Mouse (Mus musculus) embryonic facial prominence, embryonic 10.5 days (tissue): ENCODE measurements around the gene Tssc4. TPM values are rescaled to one million over a fixed set of nuclear protein-coding genes. Genes with fewer than 3 reads are reported as not detected.
A peak's percentile ranks its signal among the peaks of the same experiment; 100 is the strongest.

Experiments
- DNase-seq: peaks from one replicate; pipeline ENCODE4 v3.0.0-alpha.2; 2017; ENCODE audit warnings: low spot score
- H3K27ac ChIP-seq: fragments of 300-500 bp; sonication (generic); replicated peaks from 2 replicates; pipeline ENCODE4 v1.5.1; 2016; ENCODE audit warnings: mild to moderate bottlenecking
- H3K27me3 ChIP-seq: fragments of 300-500 bp; sonication (generic); replicated peaks from 2 replicates; pipeline ENCODE4 v1.6.1; 2016; ENCODE audit warnings: low read depth, mild to moderate bottlenecking; ENCODE audit not compliant: poor library complexity, severe bottlenecking
- H3K36me3 ChIP-seq: fragments of 300-500 bp; sonication (generic); replicated peaks from 2 replicates; pipeline ENCODE4 v1.6.1; 2016; ENCODE audit warnings: mild to moderate bottlenecking, moderate library complexity
- H3K4me1 ChIP-seq: fragments of 300-500 bp; sonication (generic); 2 replicates; pipeline ENCODE4 v1.6.1; 2016
- H3K4me3 ChIP-seq: fragments of 300-500 bp; sonication (generic); 2 replicates; pipeline ENCODE4 v1.5.1; 2016; ENCODE audit warnings: mild to moderate bottlenecking, moderate library complexity
- H3K9me3 ChIP-seq: fragments of 300-500 bp; sonication (generic); 2 replicates; pipeline ENCODE4 v1.6.1; 2016; ENCODE audit warnings: mild to moderate bottlenecking
- WGBS: fragments of 180-500 bp; shearing (Covaris S2); methylation state at CpG from one replicate; pipeline ENCODE4 v1.1.7; 2016; 5-methylcytosine and 5-hydroxymethylcytosine counted together
- polyA plus RNA-seq: library from polyadenylated mRNA; unstranded; fragments of >200 nt; fragmentation: Nextera tagmentation; extraction: Ambion mirVana; gene quantifications from 2 replicates; pipeline ENCODE4 v1.2.1, GENCODE M21; 2016

Gene Tssc4
- polyA plus RNA-seq, 1 experiment from 2014 or later = 130 TPM

DNA sequence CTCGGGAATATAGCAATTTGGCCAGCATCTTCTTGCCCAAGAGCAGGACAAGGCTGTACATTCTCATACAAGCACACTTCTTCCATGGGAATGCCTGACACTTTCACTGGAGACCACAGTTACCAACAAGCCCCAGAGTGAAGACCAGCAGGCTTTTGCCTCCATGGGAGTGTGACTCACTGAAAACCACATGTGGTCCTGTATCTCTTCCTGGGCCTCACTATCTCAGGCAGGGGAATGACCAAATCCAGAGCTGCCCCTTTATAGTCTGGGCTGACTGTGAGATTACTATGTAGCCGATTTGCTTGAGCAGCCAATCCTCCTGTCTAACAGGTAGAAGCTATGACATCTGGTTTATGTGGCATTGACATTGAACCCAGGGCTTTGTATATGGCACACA, 14.7 kb downstream of the Tssc4 start:
- 78% methylated on average over 2 of the region's 2 CpGs for WGBS
- Histone ChIP-seq H3K9me3 (no peaks in the 10 kb centered on the region), H3K4me1 (peaks cover 14% of the 10 kb centered on the region), H3K27me3 (0 out of 2 replicates have a peak, but pooled peaks cover 11% of the 10 kb centered on the region), H3K27ac (no peak overlapping the region), H3K4me3 (no peak overlapping the region), H3K36me3 (no peaks in the 10 kb centered on the region)
- no peak for DNase-seq

DNA sequence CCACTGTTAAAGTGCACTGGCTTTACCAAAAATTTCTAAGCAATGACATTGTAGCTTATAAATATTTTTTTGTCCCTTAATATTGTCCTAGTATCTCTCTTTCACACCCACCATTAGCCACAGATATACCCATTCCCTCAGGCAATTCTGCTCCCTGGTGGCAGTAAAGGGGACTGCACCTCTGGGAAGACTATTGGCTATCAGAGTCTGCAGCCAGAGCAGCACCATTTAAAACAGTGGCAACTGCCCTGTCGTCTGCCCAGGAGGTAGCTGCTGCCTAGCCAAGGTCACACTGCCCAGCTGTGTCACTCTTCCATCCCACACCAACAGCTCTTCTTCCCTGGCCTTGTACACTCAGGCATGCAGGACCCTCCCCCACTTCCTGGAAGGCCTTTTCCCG, 17.3 kb downstream of the Tssc4 start:
- peaks cover 14% of the 10 kb centered on the region for H3K4me1 ChIP-seq
- H3K36me3 ChIP-seq = no peaks in the 10 kb centered on the region
- peak; percentile 53 for DNase-seq
- H3K4me3 ChIP-seq = no peak overlapping the region
- peak overlapping the region; percentile 0; the same call in 1 of the 2 replicates for H3K27ac ChIP-seq
- H3K9me3 ChIP-seq = no peaks in the 10 kb centered on the region
- peaks cover 29% of the 10 kb centered on the region for H3K27me3 ChIP-seq
- WGBS = 50% methylated on average over 2 of the region's 2 CpGs

DNA sequence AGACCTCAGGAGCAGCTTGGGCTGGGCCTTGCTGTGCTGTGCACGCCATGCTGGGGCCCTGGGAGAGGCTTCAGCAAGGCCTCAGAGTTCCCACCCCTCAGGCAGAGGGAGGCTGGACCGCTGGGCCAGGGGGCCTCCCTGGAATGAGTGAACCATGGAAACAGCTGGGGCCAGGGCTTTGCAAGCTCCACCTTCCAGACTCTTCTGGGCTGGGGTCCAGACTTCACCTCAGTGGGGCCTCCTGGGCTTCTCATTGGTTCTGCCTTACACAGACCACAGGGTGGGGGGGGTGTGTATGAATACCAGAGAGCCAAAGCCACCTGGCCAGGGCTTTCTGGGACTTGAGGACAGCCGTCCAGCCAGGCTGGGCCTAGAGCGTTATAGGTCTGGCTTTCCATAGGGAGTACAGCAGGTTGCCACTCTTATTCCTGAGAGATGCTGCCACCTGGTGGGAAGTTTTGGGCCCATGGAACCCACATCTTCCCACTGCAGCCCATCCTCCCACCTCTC, 18.1 kb downstream of the Tssc4 start:
- H3K27ac ChIP-seq = 0 out of 2 replicates have a peak overlapping the region, but pooled peaks have one; percentile 0
- peaks cover 10% of the 10 kb centered on the region for H3K4me1 ChIP-seq
- no peaks in the 10 kb centered on the region for H3K36me3 ChIP-seq
- H3K27me3 ChIP-seq = peaks cover 25% of the 10 kb centered on the region
- H3K9me3 ChIP-seq = no peaks in the 10 kb centered on the region
- DNase-seq = peak; percentile 61
- 43% methylated on average over 4 of the region's 4 CpGs for WGBS
- H3K4me3 ChIP-seq = no peak overlapping the region

DNA sequence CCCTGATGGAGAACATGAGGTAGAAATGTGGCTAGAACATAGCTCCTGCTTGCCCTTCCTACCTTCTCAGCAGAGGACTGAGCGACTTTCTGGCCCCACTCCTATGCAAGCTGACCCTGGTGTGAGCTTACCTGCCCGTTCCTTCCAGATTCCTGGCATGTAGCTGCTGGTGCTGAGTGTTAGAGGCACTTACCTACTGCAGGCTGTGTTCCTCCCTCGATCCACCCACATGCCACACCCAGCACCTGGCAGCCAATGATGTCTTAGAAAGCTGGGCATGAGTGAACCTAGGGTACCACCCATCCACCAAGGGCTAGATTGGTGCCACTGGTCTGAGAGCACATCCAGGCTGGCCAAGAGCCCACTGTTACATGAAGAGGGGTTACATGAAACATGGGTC, 24.8 kb downstream of the Tssc4 start:
- peaks cover 37% of the 10 kb centered on the region for H3K27me3 ChIP-seq
- 82% methylated on average over 3 of the region's 3 CpGs for WGBS

DNA sequence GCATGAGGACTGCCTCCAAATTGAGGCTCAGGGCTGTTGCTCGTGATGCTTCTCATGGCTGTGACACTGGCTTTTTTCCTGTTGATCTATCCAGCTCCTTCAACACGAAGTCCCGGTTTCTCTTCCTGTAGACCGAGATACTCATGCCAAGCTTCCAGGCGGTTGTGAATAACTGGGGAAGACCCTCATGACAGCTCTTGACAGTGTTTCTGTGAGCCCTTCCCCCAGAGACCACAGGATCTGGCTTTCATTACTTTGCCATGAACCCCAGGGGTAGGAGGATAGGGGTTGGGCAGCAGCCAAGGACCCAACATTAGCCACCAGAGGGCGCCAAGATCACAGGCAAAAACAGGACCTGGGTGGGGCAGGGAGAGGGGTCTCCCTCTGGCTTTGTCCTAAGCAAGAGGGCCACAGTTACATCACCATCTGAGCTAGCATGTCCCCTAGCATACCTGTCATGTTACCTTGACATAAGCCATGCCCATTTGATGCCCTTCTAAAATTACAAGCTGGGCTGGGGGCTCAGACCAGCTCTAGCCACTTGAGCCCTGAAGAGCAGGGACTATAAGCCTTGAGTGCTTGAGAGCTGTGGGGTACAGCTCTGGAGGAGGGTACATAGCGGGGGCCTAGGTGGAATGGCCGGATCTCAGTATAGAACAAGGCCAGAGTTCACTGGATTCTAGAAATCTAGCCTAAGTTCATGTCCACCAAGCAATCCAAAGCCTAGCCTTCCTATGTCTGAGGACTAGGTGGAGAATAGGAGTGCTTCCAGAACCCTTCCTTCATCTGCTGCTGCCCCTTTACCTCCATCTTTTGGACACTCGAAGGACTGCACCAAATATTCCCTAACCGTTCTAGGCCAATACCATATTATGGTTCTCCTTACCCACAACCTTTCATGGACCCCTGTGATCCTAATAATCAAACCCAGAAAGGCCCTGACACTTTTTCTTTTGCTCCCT, 25.8 kb downstream of the Tssc4 start, which contains the start of gene Trpm5:
Gene Trpm5 (minus strand): TSS at position 51 of the 962 bp plus-strand sequence.
- Histone ChIP-seq H3K9me3 (no peaks in the 10 kb centered on the region), H3K36me3 (no peaks in the 10 kb centered on the region), H3K27ac (no peak within 1 kb of the TSS), H3K4me3 (no peak within 1 kb of the TSS), H3K4me1 (0 out of 2 replicates have a peak, but pooled peaks cover 5% of the 10 kb centered on the region), H3K27me3 (peaks cover 37% of the 10 kb centered on the region)
- peak; percentile 80 for DNase-seq
- 42% methylated on average over 10 of the region's 10 CpGs for WGBS

More for the DNA sequence above, 24.8 kb downstream of the Tssc4 start:
- H3K4me3 ChIP-seq = no peak overlapping the region
- no peaks in the 10 kb centered on the region for H3K9me3 ChIP-seq
- no peaks in the 10 kb centered on the region for H3K36me3 ChIP-seq
- no peak for DNase-seq
- H3K4me1 ChIP-seq = 0 out of 2 replicates have a peak, but pooled peaks cover 5% of the 10 kb centered on the region
- H3K27ac ChIP-seq = no peak overlapping the region

DNA sequence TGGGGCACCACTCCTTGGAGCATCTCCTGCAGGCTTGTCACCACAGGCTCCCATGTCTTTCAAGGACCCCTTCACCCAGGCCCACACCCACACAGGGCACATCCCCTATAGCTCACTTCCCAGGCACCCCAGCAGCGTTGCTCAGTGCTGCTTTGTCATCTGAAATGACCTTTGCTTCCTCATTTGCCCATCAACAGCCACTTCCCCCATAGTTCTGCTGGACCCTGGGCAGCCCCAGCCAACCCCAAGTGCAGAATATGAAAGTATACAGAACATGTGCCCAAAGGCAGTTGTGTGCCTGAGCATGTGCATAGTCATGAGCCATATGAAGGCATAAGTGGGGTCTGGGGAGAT, 26.5 kb downstream of the Tssc4 start:
- no peak overlapping the region for H3K27ac ChIP-seq
- 71% methylated on average over 1 of the region's 1 CpGs for WGBS
- H3K4me1 ChIP-seq = 0 out of 2 replicates have a peak, but pooled peaks cover 5% of the 10 kb centered on the region
- H3K36me3 ChIP-seq = no peaks in the 10 kb centered on the region
- H3K4me3 ChIP-seq = no peak overlapping the region
- peaks cover 38% of the 10 kb centered on the region for H3K27me3 ChIP-seq
- H3K9me3 ChIP-seq = no peaks in the 10 kb centered on the region
- no peak for DNase-seq

DNA sequence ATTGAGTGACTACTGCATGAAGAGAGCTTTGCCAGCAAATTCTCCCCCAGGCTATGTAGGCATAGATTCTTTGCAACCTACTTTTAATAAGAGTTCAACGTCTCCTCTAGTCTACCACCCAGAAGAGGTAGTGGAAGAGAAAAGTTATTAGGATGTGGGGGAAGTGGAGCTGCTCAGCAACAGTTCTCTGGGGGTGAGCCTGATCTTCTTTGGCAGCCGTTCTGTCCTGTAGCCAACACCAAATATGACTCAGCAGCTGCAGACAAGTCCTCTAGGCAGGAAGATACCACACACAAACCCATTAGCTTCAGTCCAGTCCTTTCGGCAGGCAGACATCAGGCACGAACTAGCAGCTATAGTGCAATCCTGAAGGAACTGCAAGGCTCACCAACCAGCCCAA, 31.7 kb downstream of the Tssc4 start:
- no peak overlapping the region for H3K27ac ChIP-seq
- H3K4me3 ChIP-seq = no peak overlapping the region
- H3K4me1 ChIP-seq = no peaks in the 10 kb centered on the region
- no peaks in the 10 kb centered on the region for H3K9me3 ChIP-seq
- DNase-seq = no peak
- no peaks in the 10 kb centered on the region for H3K36me3 ChIP-seq
- 77% methylated on average over 4 of the region's 4 CpGs for WGBS
- peaks cover 43% of the 10 kb centered on the region for H3K27me3 ChIP-seq

DNA sequence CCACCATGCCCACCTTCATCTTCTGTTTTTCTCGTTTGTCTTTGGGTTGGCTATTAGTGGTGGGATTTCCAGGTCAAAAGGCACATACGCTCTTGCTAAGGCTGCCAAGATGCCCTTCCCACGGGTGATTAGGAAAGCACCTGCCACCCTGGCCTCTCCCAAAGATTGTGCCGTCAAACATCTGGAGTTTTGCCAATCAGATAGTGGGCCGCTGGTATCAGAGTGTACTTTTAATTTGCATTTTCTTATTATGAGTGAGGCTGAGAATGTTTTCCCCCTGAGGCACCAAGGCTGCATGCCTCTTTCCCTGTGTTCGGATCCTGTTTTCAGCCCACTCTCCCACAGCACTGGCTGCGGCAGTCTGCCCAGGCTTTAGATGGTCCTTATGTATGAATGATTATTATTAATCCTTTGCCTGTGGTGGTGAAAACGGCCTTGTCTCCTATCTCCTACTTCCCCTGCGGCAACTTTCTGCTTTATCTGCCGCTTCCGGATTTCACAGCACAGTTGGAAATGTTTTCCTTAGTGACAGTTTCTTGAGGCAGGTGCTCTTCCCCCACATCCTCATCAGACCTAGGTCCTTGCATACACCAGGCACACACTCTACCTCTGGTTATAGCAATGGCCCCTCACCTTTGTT, 36.3 kb downstream of the Tssc4 start:
- H3K9me3 ChIP-seq = no peaks in the 10 kb centered on the region
- peaks cover 28% of the 10 kb centered on the region for H3K4me1 ChIP-seq
- WGBS = 71% methylated on average over 11 of the region's 11 CpGs
- peaks cover 70% of the 10 kb centered on the region for H3K27me3 ChIP-seq
- H3K27ac ChIP-seq = no peak overlapping the region
- no peaks in the 10 kb centered on the region for H3K36me3 ChIP-seq
- no peak for DNase-seq
- no peak overlapping the region for H3K4me3 ChIP-seq

DNA sequence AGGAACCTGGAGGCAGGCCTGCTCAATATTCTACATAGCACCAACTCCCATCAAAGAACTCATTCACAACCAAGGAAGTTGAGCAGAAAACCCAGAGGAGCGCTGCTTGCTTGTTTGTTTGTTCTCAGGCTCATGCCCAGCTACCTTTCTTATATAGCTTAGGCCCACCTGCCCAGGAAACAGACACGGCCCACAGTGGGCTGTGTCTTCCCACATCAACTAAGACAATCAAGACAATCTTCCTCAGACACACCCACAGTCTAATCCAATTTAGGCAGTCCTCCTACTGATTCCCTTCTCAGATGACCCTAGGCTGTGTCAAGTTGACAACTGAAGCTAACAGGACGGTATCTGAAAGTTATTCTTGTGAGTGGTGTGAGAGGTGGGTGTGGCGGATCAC, 37.0 kb downstream of the Tssc4 start, which contains the start of gene Kcnq1:
Gene Kcnq1 (plus strand): TSS at position 301 of the 400 bp plus-strand sequence.
- Histone ChIP-seq H3K27me3 (peaks cover 70% of the 10 kb centered on the region), H3K4me3 (peak within 1 kb of the TSS; percentile 56), H3K36me3 (no peaks in the 10 kb centered on the region), H3K4me1 (peaks cover 28% of the 10 kb centered on the region), H3K9me3 (no peaks in the 10 kb centered on the region), H3K27ac (peak within 1 kb of the TSS; percentile 16; the same call in 1 of the 2 replicates)
- WGBS = 71% methylated on average over 4 of the region's 4 CpGs
- no peak for DNase-seq

DNA sequence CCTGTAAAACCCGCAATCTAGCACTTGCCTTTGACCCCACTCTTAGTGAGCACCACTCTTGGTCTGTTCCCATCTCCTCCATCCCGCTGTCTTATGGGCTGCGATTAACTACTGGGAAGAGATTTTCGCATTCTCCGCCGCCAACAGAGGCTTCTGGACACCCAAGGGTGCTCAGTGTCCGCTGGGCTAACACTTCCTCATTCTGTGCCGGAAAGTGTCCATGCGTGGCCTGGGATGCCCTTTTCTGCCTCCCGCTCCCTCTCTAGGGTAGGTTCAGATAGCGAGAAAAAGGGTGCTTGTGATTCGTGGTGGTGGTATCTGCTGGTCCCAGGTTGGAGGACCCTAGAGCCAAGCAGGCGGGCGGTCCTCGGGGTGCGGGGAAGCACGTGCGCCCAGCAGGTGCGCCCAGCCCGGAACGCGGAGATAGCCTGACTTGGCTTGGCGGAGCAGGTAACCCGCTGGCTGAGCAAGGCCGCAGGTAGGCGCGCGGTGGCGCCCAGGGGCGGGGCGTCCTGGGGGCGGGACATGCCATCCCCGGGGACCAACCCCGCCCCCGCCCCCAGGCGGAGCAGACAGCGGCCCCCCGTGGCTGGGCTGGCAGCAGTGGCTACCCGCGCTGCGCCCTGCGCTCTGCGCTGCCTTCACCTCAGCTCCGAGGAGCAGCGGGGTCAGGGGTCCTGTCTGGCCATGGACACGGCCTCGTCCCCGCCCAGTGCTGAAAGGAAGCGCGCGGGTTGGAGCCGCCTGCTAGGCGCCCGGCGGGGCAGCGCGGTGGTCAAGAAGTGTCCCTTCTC, 37.8 kb downstream of the Tssc4 start:
- 8% methylated on average over 57 of the region's 57 CpGs for WGBS
- Histone ChIP-seq H3K9me3 (no peaks in the 10 kb centered on the region), H3K4me3 (peak overlapping the region; percentile 56), H3K27ac (peak overlapping the region; percentile 16; the same call in 1 of the 2 replicates), H3K4me1 (peaks cover 28% of the 10 kb centered on the region), H3K27me3 (peaks cover 77% of the 10 kb centered on the region), H3K36me3 (no peaks in the 10 kb centered on the region)
- DNase-seq = peak; percentile 64

DNA sequence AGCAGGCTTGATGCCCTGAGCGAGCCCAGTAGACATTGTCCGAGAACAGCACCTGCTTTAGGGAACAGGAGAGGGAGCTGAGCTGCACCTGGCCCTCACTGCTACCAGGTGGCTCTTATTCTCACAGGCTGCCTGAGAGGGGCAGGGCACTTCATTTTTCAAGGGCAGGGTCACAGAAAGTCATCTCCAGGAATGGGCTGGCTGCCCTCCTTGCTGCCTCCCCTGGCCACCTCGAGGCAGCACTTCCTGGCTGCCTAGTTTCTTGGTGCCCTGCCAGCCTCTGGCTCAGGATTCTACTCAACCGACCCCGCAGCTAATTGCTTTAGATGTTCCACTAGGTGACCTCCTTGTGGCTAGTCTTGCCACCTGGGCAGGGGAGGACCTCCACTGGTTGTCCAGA, 39.2 kb downstream of the Tssc4 start:
- H3K27me3 ChIP-seq = peaks cover 86% of the 10 kb centered on the region

More for the DNA sequence above, 39.2 kb downstream of the Tssc4 start:
- H3K4me3 ChIP-seq = no peak overlapping the region
- WGBS = 48% methylated on average over 5 of the region's 5 CpGs
- no peaks in the 10 kb centered on the region for H3K36me3 ChIP-seq
- H3K4me1 ChIP-seq = peaks cover 28% of the 10 kb centered on the region
- DNase-seq = no peak
- no peaks in the 10 kb centered on the region for H3K9me3 ChIP-seq
- H3K27ac ChIP-seq = no peak overlapping the region
